Mouse (Mus musculus) hindbrain, postnatal 0 days (tissue): Measurements from ENCODE around the gene Bpifb2. TPM values are rescaled to one million over a fixed set of nuclear protein-coding genes. Genes with fewer than 3 reads are reported as not detected.

Experiments
- ATAC-seq: fragments of 200-750 bp; cut with Nextera tagmentation; 2 replicates; pipeline ENCODE4 v1.8.0; 2017; ENCODE audit warnings: mild to moderate bottlenecking, moderate TSS enrichment, moderate library complexity
- DNase-seq: peaks from one replicate; pipeline ENCODE4 v3.0.0-alpha.2; 2015; ENCODE audit warnings: low spot score
- H3K27ac ChIP-seq: fragments of 300-500 bp; sonication (generic); 2 replicates; pipeline ENCODE4 v1.5.1; 2014; ENCODE audit warnings: mild to moderate bottlenecking
- H3K27me3 ChIP-seq: fragments of 300-500 bp; sonication (generic); 2 replicates; pipeline ENCODE4 v1.6.1; 2014; ENCODE audit warnings: low read length, mixed read lengths; ENCODE audit not compliant: insufficient read depth
- H3K36me3 ChIP-seq: fragments of 300-500 bp; sonication (generic); 2 replicates; pipeline ENCODE4 v1.6.1; 2014; ENCODE audit warnings: low read length, mixed read lengths; ENCODE audit not compliant: insufficient read depth
- H3K4me1 ChIP-seq: fragments of 300-500 bp; sonication (generic); 2 replicates; pipeline ENCODE4 v1.6.1; 2014; ENCODE audit warnings: antibody characterized with exemption, low read length, mixed read lengths; ENCODE audit not compliant: insufficient read depth
- H3K4me2 ChIP-seq: fragments of 300-500 bp; sonication (generic); 2 replicates; pipeline ENCODE4 v1.6.1; 2014; ENCODE audit warnings: low read depth, mild to moderate bottlenecking, low read length, moderate library complexity, mixed read lengths
- H3K4me3 ChIP-seq: fragments of 300-500 bp; sonication (generic); 2 replicates; pipeline ENCODE4 v1.5.1; 2014; ENCODE audit warnings: low read length
- H3K9ac ChIP-seq: fragments of 300-500 bp; sonication (generic); replicated peaks from 2 replicates; pipeline ENCODE4 v1.6.1; 2014; ENCODE audit warnings: mild to moderate bottlenecking, low read length, moderate library complexity, mixed read lengths
- H3K9me3 ChIP-seq: fragments of 300-500 bp; sonication (generic); 2 replicates; pipeline ENCODE4 v1.6.1; 2016; ENCODE audit warnings: low read length, mixed read lengths
- CTCF ChIP-seq: IDR thresholded peaks from 2 replicates; pipeline ENCODE4 v1.5.1; 2016; ENCODE audit warnings: antibody characterized with exemption, control low read depth, low read depth
- WGBS: fragments of 180-500 bp; shearing (Covaris S2); extraction: QIAGEN DNeasy Blood & Tissue Kit; methylation state at CpG from one replicate; pipeline ENCODE4 v1.1.7; 2014; 5-methylcytosine and 5-hydroxymethylcytosine counted together
- polyA plus RNA-seq: library from polyadenylated mRNA; unstranded; fragments of >200 nt; fragmentation: Nextera tagmentation; extraction: Ambion mirVana; gene quantifications from 2 replicates; pipeline ENCODE4 v1.2.1, GENCODE M21; 2015
- total RNA-seq: library from RNA; depleted of rRNA; stranded (reverse); fragments of >200 nt; gene quantifications from 2 replicates; pipeline ENCODE4 v1.2.3, GENCODE M21; 2014; rRNA removed

Gene Bpifb2
- total and polyA plus RNA-seq, 2 experiments from 2014 or later = 0.26 to 0.29 TPM

DNA sequence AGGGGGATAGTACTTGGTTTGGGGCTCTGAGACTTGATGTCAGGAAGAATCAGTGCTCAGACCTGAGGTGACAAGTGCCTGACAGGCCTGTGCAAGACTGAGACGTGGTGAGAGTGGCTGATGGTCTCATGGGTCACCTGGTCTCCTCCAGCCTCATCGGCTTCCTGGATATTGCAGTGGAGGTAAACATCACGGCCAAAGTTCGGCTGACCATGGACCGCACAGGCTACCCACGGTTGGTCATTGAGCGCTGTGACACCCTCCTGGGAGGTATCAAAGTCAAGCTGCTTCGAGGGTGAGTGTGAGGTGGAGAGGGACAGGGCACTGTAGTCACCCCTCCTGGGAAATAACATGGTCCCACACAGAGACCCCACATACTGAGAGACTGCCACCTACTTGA lies 69.7 kb downstream of the Bpifb2 start:
- DNase-seq = no peak
- no peak for ATAC-seq
- no peak overlapping the region for H3K4me2 ChIP-seq
- 85% methylated on average over 8 of the region's 8 CpGs for WGBS
- H3K27ac ChIP-seq = no peak overlapping the region
- no peaks in the 10 kb centered on the region for H3K9me3 ChIP-seq
- H3K4me3 ChIP-seq = no peak overlapping the region
- no peaks in the 10 kb centered on the region for H3K4me1 ChIP-seq
- no peak for TF ChIP-seq CTCF
- H3K9ac ChIP-seq = no peak overlapping the region
- no peaks in the 10 kb centered on the region for H3K36me3 ChIP-seq
- no peaks in the 10 kb centered on the region for H3K27me3 ChIP-seq

Other genes starting within 250 kb of the Bpifb2 start
- gene Commd7, start 242.3 kb upstream of the Bpifb2 start, total RNA-seq = 21.2 and 25.7 TPM in 2 replicates
- 88.0 and 93.4 TPM in 2 replicates for gene Commd7, start 242.3 kb upstream of the Bpifb2 start, polyA plus RNA-seq
- 2.5 and 2.9 TPM in 2 replicates for gene Dnmt3b, start 225.6 kb upstream of the Bpifb2 start, total RNA-seq
- gene Dnmt3b, start 225.6 kb upstream of the Bpifb2 start, polyA plus RNA-seq = 2.7 and 2.8 TPM in 2 replicates
- not detected in 2 replicates for gene Dnmt3c, start 178.4 kb upstream of the Bpifb2 start, total RNA-seq
- 0.10 TPM in 1 of 2 replicates, not detected in the other for gene Dnmt3c, start 178.4 kb upstream of the Bpifb2 start, polyA plus RNA-seq
- gene Mapre1, start 133.8 kb upstream of the Bpifb2 start, total RNA-seq = 75.0 and 82.8 TPM in 2 replicates
- 354 and 355 TPM in 2 replicates for gene Mapre1, start 133.8 kb upstream of the Bpifb2 start, polyA plus RNA-seq
- not detected in 2 replicates for gene Efcab8, start 95.1 kb upstream of the Bpifb2 start, total RNA-seq
- 0.04 TPM in 1 of 2 replicates, not detected in the other for gene Efcab8, start 95.1 kb upstream of the Bpifb2 start, polyA plus RNA-seq
- not detected in 2 replicates for gene Sun5, start 4.0 kb upstream of the Bpifb2 start, total RNA-seq
- gene Sun5, start 4.0 kb upstream of the Bpifb2 start, polyA plus RNA-seq = not detected in 2 replicates
- gene Bpifb6, start 25.3 kb downstream of the Bpifb2 start, total RNA-seq = not detected in 2 replicates
- gene Bpifb6, start 25.3 kb downstream of the Bpifb2 start, polyA plus RNA-seq = 0.14 and 0.24 TPM in 2 replicates
- not detected in 2 replicates for gene Bpifb3, start 43.2 kb downstream of the Bpifb2 start, total RNA-seq
- gene Bpifb3, start 43.2 kb downstream of the Bpifb2 start, polyA plus RNA-seq = not detected in 2 replicates
- gene Bpifb4, start 63.2 kb downstream of the Bpifb2 start, total RNA-seq = not detected in 2 replicates
- 0.16 TPM in 1 of 2 replicates, not detected in the other for gene Bpifb4, start 63.2 kb downstream of the Bpifb2 start, polyA plus RNA-seq
- gene Bpifa6, start 99.9 kb downstream of the Bpifb2 start, total RNA-seq = not detected in 2 replicates
- not detected in 2 replicates for gene Bpifa6, start 99.9 kb downstream of the Bpifb2 start, polyA plus RNA-seq
- gene Bpifa2, start 133.2 kb downstream of the Bpifb2 start, total RNA-seq = 0.86 TPM in 1 of 2 replicates, not detected in the other
- not detected in 2 replicates for gene Bpifa2, start 133.2 kb downstream of the Bpifb2 start, polyA plus RNA-seq